Mouse (Mus musculus) thymus, adult 2 months (tissue): ENCODE results near the gene Hdgfl3.

ENCODE experiments used
- CTCF ChIP-seq: fragments of 200-500 bp; IDR thresholded peaks from 2 replicates; pipeline ENCODE4 v1.5.1; 2012; ENCODE audit warnings: mild to moderate bottlenecking, control low read depth, low read length, moderate library complexity, borderline replicate concordance; ENCODE audit not compliant: control insufficient read depth, poor library complexity, insufficient read depth; ENCODE audit errors: extremely low read depth
- POLR2A ChIP-seq: fragments of 200-500 bp; IDR thresholded peaks from 2 replicates; pipeline ENCODE4 v1.6.1; 2012; ENCODE audit warnings: mild to moderate bottlenecking, low read length, control low read depth, moderate library complexity; ENCODE audit not compliant: control insufficient read depth, poor library complexity, insufficient read depth; ENCODE audit errors: extremely low read depth

DNA sequence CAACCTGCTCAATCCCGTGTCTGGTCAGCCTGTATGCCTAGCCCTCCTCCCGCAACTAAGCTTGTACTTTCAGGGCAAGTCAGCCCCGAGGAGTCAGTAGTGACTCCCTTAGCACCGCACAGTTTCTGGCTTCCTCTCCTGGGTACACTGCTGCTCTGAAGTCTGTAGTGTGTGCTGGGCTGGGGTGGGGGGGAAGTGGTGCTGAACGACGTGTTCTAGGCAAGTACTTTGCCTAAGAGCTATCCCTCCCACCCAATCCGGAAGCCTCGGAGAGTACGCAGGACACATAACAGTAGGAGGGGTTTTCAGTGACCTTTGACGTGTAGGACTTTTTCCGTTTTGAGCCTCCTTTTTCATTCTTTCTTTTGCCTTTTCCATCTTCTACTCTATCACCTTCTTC, 34.9 kb downstream of the Hdgfl3 start:
- TF ChIP-seq CTCF (no peak), POLR2A (no peak)
